12 mouse cellular contexts compared by ENCODE assay signal in genomic region chr3:97363418-97364098, GRCm38 (mm10). TPM values are rescaled to one million over a fixed set of nuclear protein-coding genes. Genes with fewer than 3 reads are reported as not detected.
A peak's percentile ranks its signal among the peaks of the same experiment; 100 is the strongest.
DNase-seq lines count a peak whose midpoint lies in the region; ATAC-seq and TF ChIP-seq lines count a peak whose summit lies in the region.
"Had no signal": no experiment of that assay in that cellular context is flagged by ENCODE, and none has a peak within 500 bp of the region (broad histone marks: within the 10 kb centered on the region; RNA-seq: fewer than 3 reads in every experiment).

No protein-coding gene starts in this region.

- no peak overlapping the region for H3K4me3 ChIP-seq in midbrain, embryonic 11.5 days (ENCODE audit: low read depth, low read length)
- no peak overlapping the region for H3K4me3 ChIP-seq in midbrain, embryonic 16.5 days (ENCODE audit: low read depth, low read length)
- no peak overlapping the region for H3K4me3 ChIP-seq in heart, embryonic 14.5 days (ENCODE audit: control insufficient read depth in 1 of 2, insufficient read depth in 1 of 2, low read depth in 1 of 2, low read length in 2 of 2)
- no peak overlapping the region for H3K4me3 ChIP-seq in kidney, postnatal 0 days (replicated peaks; ENCODE audit: low read depth, low read length)
- H3K4me3 ChIP-seq in stomach, embryonic 15.5 days (replicated peaks) = no peak overlapping the region
- H3K4me3 ChIP-seq: midbrain, embryonic 12.5 days had no signal

- H3K9ac ChIP-seq in midbrain, embryonic 11.5 days (ENCODE audit: low read length) = no peak overlapping the region
- H3K9ac ChIP-seq in midbrain, embryonic 16.5 days (ENCODE audit: low read depth, low read length) = no peak overlapping the region
- no peak overlapping the region for H3K9ac ChIP-seq in heart, embryonic 14.5 days (ENCODE audit: low read length)
- H3K9ac ChIP-seq in kidney, postnatal 0 days (ENCODE audit: low read depth, low read length) = no peak overlapping the region
- no peak overlapping the region for H3K9ac ChIP-seq in stomach, embryonic 15.5 days
- H3K9ac ChIP-seq: midbrain, embryonic 12.5 days had no signal

- 83% methylated on average over 3 of the region's 3 CpGs for WGBS in midbrain, embryonic 11.5 days
- 74% methylated on average over 3 of the region's 3 CpGs for WGBS in midbrain, embryonic 16.5 days
- WGBS in heart, embryonic 14.5 days = 11% methylated on average over 3 of the region's 3 CpGs
- WGBS in kidney, postnatal 0 days = 38% methylated on average over 3 of the region's 3 CpGs
- WGBS in stomach, embryonic 15.5 days = 34% methylated on average over 3 of the region's 3 CpGs

- ATAC-seq in midbrain, embryonic 11.5 days (ENCODE audit: low FRiP score) = no peak
- ATAC-seq in midbrain, embryonic 16.5 days = no peak
- ATAC-seq in heart, embryonic 14.5 days (ENCODE audit: insufficient number of reproducible peaks, insufficient read depth, low FRiP score, low read depth) = peak; percentile 59; the same call in 1 of the 2 replicates
- peak; percentile 86 for ATAC-seq in kidney, postnatal 0 days (replicated peaks; ENCODE audit: low FRiP score, low read depth)
- peak; percentile 65; the same call in 1 of the 2 replicates for ATAC-seq in stomach, embryonic 15.5 days (ENCODE audit: insufficient read depth, low FRiP score, low read depth)
- ATAC-seq: forebrain, embryonic 16.5 days had no signal

- H3K36me3 ChIP-seq in midbrain, embryonic 11.5 days (ENCODE audit: control insufficient read depth, insufficient read depth, low read length) = no peaks in the 10 kb centered on the region
- no peaks in the 10 kb centered on the region for H3K36me3 ChIP-seq in midbrain, embryonic 16.5 days (ENCODE audit: control insufficient read depth, insufficient read depth, low read length)
- H3K36me3 ChIP-seq in heart, embryonic 14.5 days (ENCODE audit: control insufficient read depth, insufficient read depth, low read length) = no peaks in the 10 kb centered on the region
- H3K36me3 ChIP-seq in kidney, postnatal 0 days (ENCODE audit: insufficient read depth, low read length) = no peaks in the 10 kb centered on the region
- no peaks in the 10 kb centered on the region for H3K36me3 ChIP-seq in stomach, embryonic 15.5 days
- H3K36me3 ChIP-seq: midbrain, embryonic 12.5 days had no signal

- H3K9me3 ChIP-seq in midbrain, embryonic 11.5 days (ENCODE audit: control insufficient read depth, low read length) = no peaks in the 10 kb centered on the region
- H3K9me3 ChIP-seq in midbrain, embryonic 16.5 days (replicated peaks; ENCODE audit: control insufficient read depth, low read length, poor library complexity, severe bottlenecking) = no peaks in the 10 kb centered on the region
- no peaks in the 10 kb centered on the region for H3K9me3 ChIP-seq in heart, embryonic 14.5 days (ENCODE audit: control insufficient read depth, low read length)
- no peaks in the 10 kb centered on the region for H3K9me3 ChIP-seq in kidney, postnatal 0 days (replicated peaks; ENCODE audit: low read length)
- no peaks in the 10 kb centered on the region for H3K9me3 ChIP-seq in stomach, embryonic 15.5 days
- H3K9me3 ChIP-seq: midbrain, embryonic 12.5 days had no signal

- no peak overlapping the region for H3K4me2 ChIP-seq in midbrain, embryonic 11.5 days
- no peak overlapping the region for H3K4me2 ChIP-seq in midbrain, embryonic 16.5 days (ENCODE audit: low read length)
- peak overlapping the region; percentile 0; the same call in 1 of the 2 replicates for H3K4me2 ChIP-seq in heart, embryonic 14.5 days (ENCODE audit: low read length)
- no peak overlapping the region for H3K4me2 ChIP-seq in kidney, postnatal 0 days (ENCODE audit: low read length)
- H3K4me2 ChIP-seq in stomach, embryonic 15.5 days = no peak overlapping the region
- H3K4me2 ChIP-seq: midbrain, embryonic 12.5 days had no signal

- DNase-seq in midbrain, embryonic 11.5 days (ENCODE audit: low spot score, missing footprints) = peak; percentile 53
- peak; percentile 92 for DNase-seq in kidney, postnatal 0 days (ENCODE audit: low spot score)
- no peak for DNase-seq in adipocyte (ENCODE audit: low spot score)
- no peak for DNase-seq in adrenal gland, postnatal 25 days
- DNase-seq: thymus, adult 18-20 months had no signal

- H3K27ac ChIP-seq in midbrain, embryonic 11.5 days (ENCODE audit: low read depth, low read length) = no peak overlapping the region
- no peak overlapping the region for H3K27ac ChIP-seq in midbrain, embryonic 16.5 days (ENCODE audit: low read length)
- peak overlapping the region in 1 of 2 experiments; percentile 47; a peak in 1 of 4 replicates for H3K27ac ChIP-seq in heart, embryonic 14.5 days (replicated peaks in 1 of 2; ENCODE audit: control insufficient read depth in 1 of 2, insufficient read depth in 1 of 2, low read depth in 2 of 2, low read length in 2 of 2)
- no peak overlapping the region for H3K27ac ChIP-seq in kidney, postnatal 0 days
- H3K27ac ChIP-seq in stomach, embryonic 15.5 days = no peak overlapping the region
- H3K27ac ChIP-seq: midbrain, embryonic 12.5 days had no signal

- TF ChIP-seq CTCF in kidney, postnatal 0 days (IDR thresholded peaks at IDR 0.05; ENCODE audit: low read depth) = no peak

- H3K27me3 ChIP-seq in midbrain, embryonic 11.5 days (ENCODE audit: control insufficient read depth, insufficient read depth, low read length) = no peaks in the 10 kb centered on the region
- H3K27me3 ChIP-seq in midbrain, embryonic 16.5 days (ENCODE audit: control insufficient read depth, insufficient read depth, low read depth, low read length) = no peaks in the 10 kb centered on the region
- H3K27me3 ChIP-seq in heart, embryonic 14.5 days (ENCODE audit: control insufficient read depth, insufficient read depth, low read length) = no peaks in the 10 kb centered on the region
- no peaks in the 10 kb centered on the region for H3K27me3 ChIP-seq in kidney, postnatal 0 days (ENCODE audit: insufficient read depth, low read length)
- no peaks in the 10 kb centered on the region for H3K27me3 ChIP-seq in stomach, embryonic 15.5 days (replicated peaks)
- H3K27me3 ChIP-seq: midbrain, embryonic 12.5 days had no signal

- H3K4me1 ChIP-seq in midbrain, embryonic 11.5 days (ENCODE audit: control insufficient read depth, insufficient read depth, low read length) = no peaks in the 10 kb centered on the region
- H3K4me1 ChIP-seq in midbrain, embryonic 16.5 days (ENCODE audit: control insufficient read depth, insufficient read depth, low read length) = no peaks in the 10 kb centered on the region
- H3K4me1 ChIP-seq in heart, embryonic 14.5 days (ENCODE audit: control insufficient read depth in 2 of 2, insufficient read depth in 2 of 2, low read length in 2 of 2) = peaks cover 4 to 16% of the 10 kb centered on the region in 2 experiments
- H3K4me1 ChIP-seq in kidney, postnatal 0 days (replicated peaks; ENCODE audit: insufficient read depth, low read length) = no peaks in the 10 kb centered on the region
- H3K4me1 ChIP-seq in stomach, embryonic 15.5 days = no peaks in the 10 kb centered on the region

RNA-seq across cellular contexts. Expression of gene Olfr1402, which starts 58.3 kb away (rescaled TPM):
- polyA plus RNA-seq in midbrain, embryonic 11.5 days (2014; fragmentation: Nextera tagmentation; extraction: Ambion mirVana) = not detected in 2 replicates
- not detected in 2 replicates for polyA plus RNA-seq in midbrain, embryonic 16.5 days (2015; fragmentation: Nextera tagmentation; extraction: Ambion mirVana)
- not detected in 2 replicates for polyA plus RNA-seq in heart, embryonic 14.5 days (2014; fragmentation: Nextera tagmentation; extraction: Ambion mirVana)
- polyA plus RNA-seq in kidney, postnatal 0 days (2015; fragmentation: Nextera tagmentation; extraction: Ambion mirVana) = 0.04 TPM in 1 of 2 replicates, not detected in the other
- 0.03 TPM in 1 of 2 replicates, not detected in the other for polyA plus RNA-seq in stomach, embryonic 15.5 days (2015; fragmentation: Nextera tagmentation; extraction: Ambion mirVana)
- total RNA-seq in adrenal gland, postnatal 25 days (2021) = not detected in 2 replicates
- total RNA-seq: layer of hippocampus, postnatal 14 days; MEL had no signal
- polyA plus RNA-seq: forebrain, embryonic 16.5 days; midbrain, embryonic 12.5 days had no signal

Comparison
In these comparisons a context has a peak if more than half of its experiments do, and no peak if none do; other contexts are left out.
1. ATAC-seq: peak in heart, embryonic 14.5 days (single experiment), kidney, postnatal 0 days (single experiment) and stomach, embryonic 15.5 days (single experiment); none in midbrain, embryonic 11.5 days (single experiment) and midbrain, embryonic 16.5 days (single experiment).
2. DNase-seq: peak in midbrain, embryonic 11.5 days (single experiment) and kidney, postnatal 0 days (single experiment); none in adipocyte (single experiment) and adrenal gland, postnatal 25 days (single experiment).